Mouse (Mus musculus): Measurements from ENCODE around the gene Pram1.

The Pram1 gene

GRCm38 (mm10) chr17:33669681-33670080 lies 31.8 kb downstream of the Pram1 start:
- DNase-seq (ENCODE audit: low spot score) = no peak

GRCm38 (mm10) chr17:33673837-33674236 lies 36.0 kb downstream of the Pram1 start:
- DNase-seq (ENCODE audit: low spot score) = no peak

- no peak for DNase-seq (ENCODE audit: low spot score)
These were observed 37.6 kb downstream of the Pram1 start for GRCm38 (mm10) chr17:33675452-33675851.

GRCm38 (mm10) chr17:33676086-33676485 lies 38.2 kb downstream of the Pram1 start:
- no peak for DNase-seq (ENCODE audit: low spot score)

GRCm38 (mm10) chr17:33678771-33679170 lies 40.9 kb downstream of the Pram1 start:
- DNase-seq (ENCODE audit: low spot score) = no peak

GRCm38 (mm10) chr17:33681767-33682166 lies 43.9 kb downstream of the Pram1 start:
- no peak for DNase-seq (ENCODE audit: low spot score)

GRCm38 (mm10) chr17:33684671-33685231 lies 46.9 kb downstream of the Pram1 start:
- peak; percentile 25 for DNase-seq (ENCODE audit: low spot score)

GRCm38 (mm10) chr17:33685249-33685653 lies 47.4 kb downstream of the Pram1 start:
- peak; percentile 97 for DNase-seq (ENCODE audit: low spot score)

GRCm38 (mm10) chr17:33686760-33687159 lies 48.9 kb downstream of the Pram1 start, which contains the start of gene Hnrnpm:
TSS of gene Hnrnpm (minus strand) at chr17:33686860.
- DNase-seq (ENCODE audit: low spot score) = no peak
